Mouse (Mus musculus) spleen, adult 12 weeks (tissue): ENCODE data around the gene Olfr907.

Source experiments
- DNase-seq: peaks from one replicate; pipeline ENCODE4 v3.0.0; 2022; ENCODE audit warnings: low spot score

Olfr907 gene

GRCm38 (mm10) chr9:38495501-38495900 is at the start of gene Olfr907:
Olfr907 (plus strand) TSS chr9:38495801.
- DNase-seq, result no peak

- no peak for DNase-seq
Measured at GRCm38 (mm10) chr9:38447352-38447751, 48.2 kb upstream of the Olfr907 start, which contains the start of gene Olfr902. Olfr902 (plus strand) TSS chr9:38447652.

GRCm38 (mm10) chr9:38462844-38463243 is 32.8 kb upstream of the Olfr907 start, which contains the start of gene Olfr904:
Olfr904 (plus strand) TSS chr9:38463144.
- no peak for DNase-seq

- no peak for DNase-seq
Measured at GRCm38 (mm10) chr9:38470807-38471206, 24.8 kb upstream of the Olfr907 start, which contains the start of gene Olfr905. Olfr905 (plus strand) TSS chr9:38471107.

- no peak for DNase-seq
Measured at GRCm38 (mm10) chr9:38486785-38487184, 8.8 kb upstream of the Olfr907 start, which contains the start of gene Olfr906. Olfr906 (plus strand) TSS chr9:38487085.

- DNase-seq, result no peak
Measured at GRCm38 (mm10) chr9:38512353-38512752, 16.8 kb downstream of the Olfr907 start.

GRCm38 (mm10) chr9:38521280-38521679 is 25.7 kb downstream of the Olfr907 start, which contains the start of gene Olfr911-ps1:
Olfr911-ps1 (plus strand) TSS chr9:38521580.
- DNase-seq, result no peak

- no peak for DNase-seq
Measured at GRCm38 (mm10) chr9:38537549-38537948, 41.9 kb downstream of the Olfr907 start, which contains the start of gene Olfr910. Olfr910 (plus strand) TSS chr9:38537849.
